Mouse (Mus musculus) common myeloid progenitor, adult 5-6 weeks (primary cell): Measurements from ENCODE around the gene Lrrc58. TPM values are rescaled to one million over a fixed set of nuclear protein-coding genes. Genes with fewer than 3 reads are reported as not detected.

Experiments used
- ATAC-seq: replicated peaks from 2 replicates; pipeline ENCODE4 v1.8.0; 2016; ENCODE audit warnings: low read depth, mild to moderate bottlenecking, moderate TSS enrichment, inconsistent platforms; ENCODE audit not compliant: poor library complexity, severe bottlenecking
- total RNA-seq: library from RNA; stranded (forward); fragments of 200-1000, 187-1606 nt; gene quantifications from 2 replicates; pipeline ENCODE4 v1.2.3, GENCODE M21; 2017

Gene Lrrc58
- 50.5 and 64.4 TPM in 2 replicates for total RNA-seq

DNA sequence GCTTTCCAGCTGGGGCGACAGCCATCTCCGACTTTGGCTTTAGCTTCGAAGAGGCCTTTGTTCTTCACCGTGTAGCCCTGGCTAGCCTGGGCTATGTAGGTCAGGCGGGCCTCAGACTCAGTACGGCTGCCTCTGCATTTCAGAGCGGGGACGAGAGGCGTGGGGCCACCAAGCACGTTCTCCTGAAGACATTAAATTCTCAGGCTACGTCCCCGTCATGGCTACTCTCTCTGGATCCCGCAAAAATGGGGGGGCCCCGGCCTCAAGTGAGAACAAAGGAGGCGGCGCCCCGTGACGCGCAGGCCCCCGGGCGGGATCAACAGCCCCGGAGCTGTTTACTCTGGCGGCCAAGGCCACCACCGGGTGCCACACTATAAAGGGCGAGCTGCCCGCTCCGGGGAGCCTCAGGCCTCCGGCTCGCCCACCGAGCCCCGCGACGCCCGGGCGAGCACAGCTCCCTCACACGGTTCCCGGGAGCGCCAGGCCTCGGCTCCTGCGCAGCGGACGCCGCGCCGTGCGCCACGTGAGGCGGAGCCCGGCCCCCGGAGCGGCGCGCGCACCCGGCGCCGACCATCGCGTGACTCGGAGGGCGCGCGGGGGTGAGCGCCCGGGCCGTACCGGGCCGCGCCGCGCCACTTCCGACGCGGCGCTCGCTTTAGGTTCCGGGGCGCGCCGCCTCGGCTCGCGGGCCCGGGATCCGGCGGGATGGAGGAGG, at the start of gene Lrrc58:
TSS of gene Lrrc58 (plus strand) at position 599 of the 715 bp plus-strand sequence.
- ATAC-seq = peak; percentile 51

- ATAC-seq = no peak
These were observed 44.2 kb upstream of the Lrrc58 start for GRCm38 (mm10) chr16:37823949-37824348.

- ATAC-seq = no peak
These were observed 43.2 kb upstream of the Lrrc58 start for GRCm38 (mm10) chr16:37824778-37825505.

DNA sequence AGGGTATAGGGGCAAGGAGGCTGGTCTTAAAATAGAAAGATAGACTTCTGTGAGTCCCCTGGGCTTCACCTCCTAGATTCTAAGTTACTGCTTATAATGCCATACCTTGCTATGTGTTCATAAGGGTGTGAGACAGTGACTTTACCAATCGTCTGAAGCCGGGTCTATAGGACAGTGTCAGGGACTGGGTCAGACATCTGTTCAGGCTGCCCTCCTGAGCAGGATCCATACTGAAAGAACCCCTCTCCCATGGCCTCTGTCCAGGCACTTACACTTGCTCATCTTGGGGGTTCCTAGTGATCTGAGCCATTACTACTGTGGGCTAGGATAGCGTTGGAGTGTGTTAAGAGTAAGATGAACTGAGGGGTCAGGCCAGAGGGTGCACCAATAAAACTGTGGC, 41.9 kb upstream of the Lrrc58 start:
- ATAC-seq = no peak

GRCm38 (mm10) chr16:37831041-37831440, 37.1 kb upstream of the Lrrc58 start:
- ATAC-seq = no peak

- no peak for ATAC-seq
These were observed 30.6 kb upstream of the Lrrc58 start for GRCm38 (mm10) chr16:37837571-37837970.

DNA sequence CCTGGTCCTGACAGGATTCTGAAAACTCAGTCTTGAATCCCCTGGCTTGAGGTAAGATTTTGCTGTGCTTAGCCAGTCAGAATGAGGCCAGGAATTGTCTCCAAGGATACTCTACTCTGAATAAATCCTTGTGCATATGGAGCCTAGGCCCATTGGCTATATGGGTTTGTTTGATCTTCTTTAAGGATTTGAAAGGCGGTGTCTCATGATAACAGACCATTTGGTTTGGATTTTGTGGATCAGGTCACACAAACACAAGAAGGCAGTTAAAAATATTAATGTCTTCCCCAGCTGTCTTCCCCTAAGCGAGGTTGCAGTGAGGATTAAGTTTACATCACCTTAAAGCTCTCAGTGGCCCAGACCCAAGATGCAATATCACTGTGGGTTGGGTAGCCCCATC, 25.8 kb upstream of the Lrrc58 start:
- no peak for ATAC-seq

DNA sequence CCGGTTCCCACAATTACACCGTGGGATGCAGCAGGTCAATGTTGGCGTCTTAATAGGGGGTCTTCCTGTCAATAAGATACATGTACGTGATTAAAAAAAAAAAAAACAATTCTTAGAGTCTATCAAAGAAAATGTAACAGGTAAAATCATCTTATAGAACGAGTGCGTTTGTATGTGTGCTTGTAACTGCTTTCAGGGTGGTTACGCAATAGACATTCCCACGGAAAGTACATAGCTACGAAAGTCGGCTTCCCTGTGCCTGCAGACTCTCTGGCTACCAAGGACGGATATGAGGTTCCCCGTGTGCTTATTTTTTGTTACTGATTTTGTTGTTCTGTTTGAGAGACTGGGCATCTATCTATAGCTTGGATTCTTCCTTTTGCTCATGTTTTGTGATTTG, 24.4 kb upstream of the Lrrc58 start:
- no peak for ATAC-seq

DNA sequence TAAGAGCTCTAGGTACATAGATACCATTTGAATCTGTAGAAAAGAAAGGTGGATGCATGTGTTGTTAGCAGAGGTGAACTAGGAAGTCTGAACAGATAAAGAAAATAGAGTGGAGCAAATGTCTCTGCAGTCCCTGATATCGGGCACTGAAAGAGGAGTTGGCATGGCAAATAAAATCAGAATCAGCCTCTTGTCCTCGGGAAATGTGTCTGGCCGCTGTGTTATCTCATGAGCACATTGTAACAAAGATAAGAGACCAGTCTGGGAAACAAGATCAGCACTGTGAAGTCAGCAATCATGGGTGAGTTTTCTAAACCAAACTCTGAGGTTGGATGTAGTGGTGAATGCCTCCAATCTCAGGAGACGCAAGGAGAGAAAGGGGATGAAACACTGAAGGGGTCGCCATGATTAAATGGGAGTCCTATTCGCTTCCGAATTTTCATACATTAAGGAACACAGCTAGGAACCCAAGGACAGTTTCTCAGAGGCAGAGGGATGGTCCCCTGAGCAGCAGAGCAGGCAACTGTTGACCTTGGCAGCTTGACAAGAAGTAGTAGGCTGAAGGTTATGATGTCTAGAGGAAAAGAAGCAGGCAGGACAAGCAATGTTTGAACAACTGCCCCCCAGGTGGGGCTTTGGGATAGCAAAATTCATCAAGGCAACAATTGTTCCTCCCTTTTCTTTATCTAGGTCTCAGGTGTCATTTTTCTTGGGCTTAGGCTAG, 22.8 kb upstream of the Lrrc58 start:
- ATAC-seq = no peak

GRCm38 (mm10) chr16:37847081-37847480, 21.1 kb upstream of the Lrrc58 start:
- no peak for ATAC-seq

DNA sequence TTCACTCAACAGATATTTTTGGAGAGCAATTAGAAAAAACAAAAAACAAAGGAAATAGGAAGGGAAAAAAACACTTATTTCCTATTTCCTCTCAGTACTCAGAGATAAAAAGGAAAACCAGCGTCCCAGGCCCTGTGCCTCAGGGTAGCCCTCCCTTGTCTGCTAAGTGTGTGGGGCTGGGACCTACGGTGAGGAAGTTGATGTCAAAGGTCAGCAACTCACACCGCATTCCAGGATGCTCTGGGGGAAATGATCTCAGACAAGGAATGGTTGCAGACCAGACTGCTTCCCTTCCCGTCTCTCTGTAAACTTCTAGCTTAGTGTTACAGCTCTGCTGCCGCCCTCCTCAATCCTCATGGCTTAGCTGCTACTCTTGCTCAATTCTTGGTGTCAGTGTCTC, 16.8 kb upstream of the Lrrc58 start:
- no peak for ATAC-seq

DNA sequence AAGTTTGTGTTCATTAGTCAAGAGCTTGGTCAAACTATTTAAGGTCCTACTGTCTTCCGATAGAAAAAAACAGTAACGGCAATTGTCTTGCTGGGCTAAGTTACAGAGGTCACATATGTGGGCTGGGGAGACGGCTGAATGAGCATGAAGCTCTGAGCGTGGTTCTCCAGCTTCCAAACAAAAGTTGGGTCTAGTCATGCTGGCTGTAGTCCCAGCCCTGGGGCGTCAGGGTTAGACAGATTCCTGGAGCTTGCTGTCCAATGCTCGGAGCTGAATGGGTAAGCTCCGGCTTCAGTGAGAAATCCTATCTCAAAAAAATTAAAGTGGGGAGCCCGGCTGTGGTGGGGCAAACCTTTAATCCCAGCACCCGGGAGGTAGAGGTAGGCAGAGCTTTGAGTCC, 14.9 kb upstream of the Lrrc58 start:
- ATAC-seq = no peak

DNA sequence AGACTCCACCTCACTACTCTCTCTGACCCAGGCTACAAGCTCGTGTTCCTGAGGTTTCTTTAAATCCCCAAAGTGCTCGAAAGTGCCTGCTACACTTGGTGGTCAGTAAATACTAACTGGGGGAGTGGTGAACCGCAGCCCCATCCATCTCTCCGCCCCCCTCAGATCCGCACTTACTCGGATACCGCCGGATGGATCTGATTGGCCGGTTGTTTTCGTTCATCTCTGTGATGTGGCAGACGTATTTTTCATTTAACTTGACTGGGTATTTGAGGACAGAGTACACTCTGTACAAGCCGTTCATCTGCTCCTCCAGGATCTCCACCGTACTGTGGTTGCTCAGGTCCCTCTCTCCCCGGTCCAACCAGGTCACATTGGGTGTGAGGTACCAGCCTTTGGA, 14.1 kb upstream of the Lrrc58 start:
- ATAC-seq = no peak

- no peak; the same call in 1 of the 2 replicates for ATAC-seq
These were observed 13.6 kb upstream of the Lrrc58 start for GRCm38 (mm10) chr16:37854593-37854992.

DNA sequence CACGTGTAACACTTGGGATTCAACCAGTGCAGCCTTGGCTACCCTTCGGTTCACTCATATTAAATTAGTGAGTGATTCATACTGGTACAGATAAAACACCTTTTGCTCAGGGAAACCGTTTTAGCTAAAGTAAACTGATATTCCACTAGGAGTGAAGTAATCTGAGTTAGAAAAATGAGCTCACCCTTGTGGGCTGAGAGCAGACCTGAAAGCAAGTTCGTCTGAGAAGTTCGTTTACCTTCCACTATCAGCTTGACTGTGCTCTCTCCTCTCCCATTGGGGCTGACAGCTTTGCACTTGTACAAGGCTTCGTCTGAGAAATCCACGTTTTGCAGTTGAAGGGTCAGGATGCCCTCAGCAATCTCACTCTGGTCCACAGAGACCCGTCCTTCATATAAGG, 12.6 kb upstream of the Lrrc58 start:
- no peak for ATAC-seq

DNA sequence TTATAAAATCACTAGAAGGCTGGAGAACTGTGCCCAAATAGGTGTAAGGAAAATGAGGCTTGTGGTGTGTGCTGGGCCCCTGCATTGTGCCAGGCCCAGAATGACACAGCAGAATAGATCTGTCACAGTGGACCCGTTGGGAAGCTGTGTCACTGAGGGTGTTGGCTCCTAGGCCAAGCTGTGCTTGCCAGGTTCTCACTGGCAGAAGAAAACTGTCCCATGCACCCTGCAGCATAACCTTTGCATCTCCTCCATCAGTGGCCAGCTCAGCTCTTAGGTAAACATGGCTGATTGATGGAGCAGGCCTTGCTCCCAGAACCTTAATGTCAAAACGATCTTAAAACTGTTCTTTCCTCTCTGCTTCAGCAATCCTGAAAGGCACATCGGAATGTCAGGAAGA, 11.9 kb upstream of the Lrrc58 start:
- peak; percentile 74; the same call in 1 of the 2 replicates for ATAC-seq

DNA sequence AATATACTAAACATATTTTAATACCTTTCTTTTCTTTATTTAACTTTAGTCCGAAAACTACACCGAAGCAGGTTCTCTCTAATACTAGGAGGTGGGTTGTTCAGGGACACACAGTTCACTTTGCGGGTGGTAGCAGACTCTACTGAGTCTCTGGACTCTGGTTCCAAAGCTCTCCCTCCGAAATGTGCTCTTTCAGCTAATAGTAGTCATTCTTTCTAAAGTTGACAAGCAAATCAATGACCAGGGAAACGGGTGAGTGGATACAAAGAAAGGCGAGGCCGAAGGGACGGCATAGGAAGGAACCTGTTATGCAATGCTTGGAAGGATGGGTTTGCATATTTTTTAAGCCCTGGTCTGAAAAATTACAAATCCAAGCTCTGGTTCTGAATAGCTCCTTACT, 10.7 kb upstream of the Lrrc58 start:
- ATAC-seq = no peak

GRCm38 (mm10) chr16:37860213-37860612, 8.0 kb upstream of the Lrrc58 start:
- no peak for ATAC-seq

GRCm38 (mm10) chr16:37861029-37861428, 7.2 kb upstream of the Lrrc58 start, which contains the start of gene Gm36028:
Gm36028 (minus strand) TSS chr16:37861146.
- ATAC-seq = no peak

GRCm38 (mm10) chr16:37863876-37864275, 4.3 kb upstream of the Lrrc58 start:
- no peak for ATAC-seq

- no peak for ATAC-seq
These were observed 2.3 kb upstream of the Lrrc58 start for GRCm38 (mm10) chr16:37865841-37866240.
